Mouse (Mus musculus) bone marrow macrophage, adult 2 months (primary cell): ENCODE data around the gene Ppp1r12a. TPM values are rescaled to one million over a fixed set of nuclear protein-coding genes. Genes with fewer than 3 reads are reported as not detected.
"Not testable (repeated sequence)": the region's sequence is repeated elsewhere in the genome, so short reads cannot be mapped to it uniquely, and the experiment has no call there.

ENCODE experiments used
- H3K27ac ChIP-seq: 2 replicates; pipeline ENCODE4 v1.5.1; 2012; ENCODE audit warnings: low read depth, low read length; ENCODE audit not compliant: insufficient read depth
- H3K4me1 ChIP-seq: 2 replicates; pipeline ENCODE4 v1.6.1; 2012; ENCODE audit warnings: low read length; ENCODE audit not compliant: control insufficient read depth, insufficient read depth
- H3K4me3 ChIP-seq: 2 replicates; pipeline ENCODE4 v1.5.1; 2012; ENCODE audit warnings: mild to moderate bottlenecking, low read length, moderate library complexity; ENCODE audit not compliant: insufficient read depth
- CTCF ChIP-seq: IDR thresholded peaks from 2 replicates; pipeline ENCODE4 v1.5.1; 2012; ENCODE audit warnings: low read depth, mild to moderate bottlenecking, low read length, moderate library complexity
- POLR2A ChIP-seq: IDR thresholded peaks from 2 replicates; pipeline ENCODE4 v1.6.1; 2012; ENCODE audit warnings: mild to moderate bottlenecking, low read depth, low read length, borderline replicate concordance
- polyA plus RNA-seq: library from polyadenylated mRNA; stranded (reverse); fragments of >200 nt; gene quantifications from 2 replicates; pipeline ENCODE4 v1.2.4, GENCODE M21; 2012; ENCODE audit not compliant: missing spikeins, insufficient read depth, insufficient read length

Ppp1r12a gene
- polyA plus RNA-seq, 1 experiment = 84.8 TPM

- Histone ChIP-seq H3K4me1 (no peaks in the 10 kb centered on the region), H3K27ac (no peak overlapping the region), H3K4me3 (no peak overlapping the region)
- TF ChIP-seq CTCF (no peak), POLR2A (no peak)
These were observed 102.6 kb downstream of the Ppp1r12a start for GRCm38 (mm10) chr10:108264641-108265040.

- Histone ChIP-seq H3K4me1 (no peaks in the 10 kb centered on the region), H3K4me3 (no peak overlapping the region), H3K27ac (no peak overlapping the region)
- TF ChIP-seq CTCF (no peak), POLR2A (no peak)
These were observed 109.2 kb downstream of the Ppp1r12a start for GRCm38 (mm10) chr10:108271201-108271600.

GRCm38 (mm10) chr10:108276678-108277077 is 114.7 kb downstream of the Ppp1r12a start:
- no peak overlapping the region for H3K4me3 ChIP-seq

GRCm38 (mm10) chr10:108277198-108277597 is 115.2 kb downstream of the Ppp1r12a start:
- no peak for TF ChIP-seq POLR2A
- TF ChIP-seq CTCF = no peak
- H3K4me1 ChIP-seq = no peaks in the 10 kb centered on the region
- H3K4me3 ChIP-seq = no peak overlapping the region
- H3K27ac ChIP-seq = no peak overlapping the region

More at GRCm38 (mm10) chr10:108276678-108277077, 114.7 kb downstream of the Ppp1r12a start:
- no peak overlapping the region for H3K27ac ChIP-seq
- H3K4me1 ChIP-seq = no peaks in the 10 kb centered on the region
- TF ChIP-seq CTCF (no peak), POLR2A (no peak)

- H3K27ac ChIP-seq, H3K4me3 ChIP-seq, H3K4me1 ChIP-seq: not testable (repeated sequence)
These were observed 119.1 kb downstream of the Ppp1r12a start for GRCm38 (mm10) chr10:108281099-108281498.

- Histone ChIP-seq H3K27ac (no peak overlapping the region), H3K4me1 (no peaks in the 10 kb centered on the region), H3K4me3 (no peak overlapping the region)
- TF ChIP-seq CTCF (no peak), POLR2A (no peak)
These were observed 120.4 kb downstream of the Ppp1r12a start for GRCm38 (mm10) chr10:108282351-108282750.

GRCm38 (mm10) chr10:108283418-108283817 is 121.4 kb downstream of the Ppp1r12a start:
- TF ChIP-seq CTCF (no peak), POLR2A (no peak)
- Histone ChIP-seq H3K4me3 (no peak overlapping the region), H3K27ac (no peak overlapping the region), H3K4me1 (no peaks in the 10 kb centered on the region)

- TF ChIP-seq POLR2A (no peak), CTCF (no peak)
- Histone ChIP-seq H3K27ac (no peak overlapping the region), H3K4me1 (no peaks in the 10 kb centered on the region), H3K4me3 (no peak overlapping the region)
These were observed 121.8 kb downstream of the Ppp1r12a start for GRCm38 (mm10) chr10:108283837-108284236.

- no peaks in the 10 kb centered on the region for H3K4me1 ChIP-seq
- TF ChIP-seq POLR2A (no peak), CTCF (no peak)
- no peak overlapping the region for H3K27ac ChIP-seq
- H3K4me3 ChIP-seq = no peak overlapping the region
These were observed 122.5 kb downstream of the Ppp1r12a start for GRCm38 (mm10) chr10:108284445-108284844.

GRCm38 (mm10) chr10:108284977-108285376 is 123.0 kb downstream of the Ppp1r12a start:
- no peak overlapping the region for H3K4me3 ChIP-seq
- no peaks in the 10 kb centered on the region for H3K4me1 ChIP-seq
- TF ChIP-seq CTCF (no peak), POLR2A (no peak)
- no peak overlapping the region for H3K27ac ChIP-seq
